In the genomic region with DNA sequence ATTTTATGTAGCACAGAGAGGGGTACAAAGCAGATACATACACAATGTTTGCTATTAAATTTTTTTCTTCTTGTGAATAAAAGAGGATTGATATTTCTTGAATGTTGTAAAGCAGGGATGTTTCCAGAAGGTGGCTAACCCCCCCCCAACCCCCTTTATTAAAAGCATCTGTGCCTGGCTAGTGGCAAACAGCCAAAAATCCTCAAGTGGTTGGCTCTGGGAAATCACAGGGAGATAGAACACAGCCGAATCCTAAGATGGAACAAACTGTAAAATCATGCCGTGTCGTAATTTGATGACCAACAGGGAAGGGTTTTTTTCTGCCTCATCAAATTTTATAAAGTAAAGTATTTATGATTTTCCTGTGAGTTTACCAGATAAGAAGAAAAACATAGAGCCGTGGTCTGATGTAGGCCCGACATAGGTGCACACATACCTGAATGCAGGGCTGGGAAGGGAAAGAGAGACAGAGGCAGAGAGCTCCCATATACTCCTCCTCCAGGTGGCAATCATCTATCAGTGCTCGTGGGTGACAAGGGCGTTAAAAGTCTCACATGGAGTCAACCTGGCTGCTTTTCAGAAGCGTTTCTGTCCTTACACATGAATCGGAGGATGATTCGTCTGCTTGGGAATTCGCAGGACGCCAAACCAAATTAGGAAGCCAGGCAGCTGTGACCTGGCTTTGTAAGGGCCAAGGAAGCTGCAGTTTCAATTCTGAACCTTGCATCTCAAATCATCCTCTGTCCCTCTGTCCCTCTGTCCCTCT, we compare ENCODE assay signal across 12 mouse cellular contexts.
DNase-seq lines count a peak whose midpoint lies in the region; ATAC-seq lines count a peak whose summit lies in the region.
"Had no signal": no experiment of that assay in that cellular context is flagged by ENCODE, and none has a peak within 500 bp of the region (broad histone marks: within the 10 kb centered on the region; RNA-seq: fewer than 3 reads in every experiment).

No protein-coding gene starts in this region.

- no peaks in the 10 kb centered on the region for H3K36me3 ChIP-seq in kidney, embryonic 15.5 days
- H3K36me3 ChIP-seq: liver, embryonic 12.5 days; midbrain, embryonic 13.5 days had no signal

- H3K9me3 ChIP-seq in kidney, embryonic 15.5 days (replicated peaks): no peaks in the 10 kb centered on the region
- H3K9me3 ChIP-seq: liver, embryonic 12.5 days; midbrain, embryonic 13.5 days had no signal

- no peak for ATAC-seq in granulocyte monocyte progenitor cell, adult 5-6 weeks (replicated peaks; ENCODE audit: poor library complexity, severe bottlenecking)
- ATAC-seq in kidney, embryonic 15.5 days (replicated peaks; ENCODE audit: low FRiP score): no peak
- ATAC-seq: liver, embryonic 12.5 days; midbrain, embryonic 13.5 days had no signal

- H3K4me2 ChIP-seq in kidney, embryonic 15.5 days: no peak overlapping the region
- H3K4me2 ChIP-seq: liver, embryonic 12.5 days; midbrain, embryonic 13.5 days had no signal

- H3K4me3 ChIP-seq in kidney, embryonic 15.5 days (replicated peaks): no peak overlapping the region
- H3K4me3 ChIP-seq: liver, embryonic 12.5 days; midbrain, embryonic 13.5 days had no signal

- intact Hi-C loops in heart, postnatal 14 days (cut with DNase I): loop anchor here (10.0 kb wide), 1 partner anchor 253 kb away; no protein-coding TSS in a partner anchor

- H3K9ac ChIP-seq in kidney, embryonic 15.5 days: no peak overlapping the region
- H3K9ac ChIP-seq: liver, embryonic 12.5 days; midbrain, embryonic 13.5 days had no signal

- 47% methylated on average over 12 of the region's 12 CpGs for WGBS in kidney, embryonic 15.5 days

- H3K4me1 ChIP-seq in kidney, embryonic 15.5 days: peaks cover 14% of the 10 kb centered on the region
- H3K4me1 ChIP-seq: liver, embryonic 12.5 days had no signal

- peak; percentile 23 for DNase-seq in urinary bladder, postnatal 14 days (ENCODE audit: low spot score)
- DNase-seq in urinary bladder, adult 2 months (ENCODE audit: low spot score): no peak
- peak; percentile 68 for DNase-seq in gastrocnemius, adult 18-20 months (ENCODE audit: low spot score)
- DNase-seq in heart, postnatal 14 days: peak; percentile 38 to 62
- DNase-seq in embryo, embryonic 10 days (ENCODE audit: low spot score): no peak
- DNase-seq: kidney, postnatal 10 days; right cerebral cortex, adult 18-20 months; thymus, postnatal 25 days had no signal

- no peaks in the 10 kb centered on the region for H3K27me3 ChIP-seq in kidney, embryonic 15.5 days
- H3K27me3 ChIP-seq: liver, embryonic 12.5 days; midbrain, embryonic 13.5 days had no signal

- no peak overlapping the region for H3K27ac ChIP-seq in kidney, embryonic 15.5 days
- H3K27ac ChIP-seq: liver, embryonic 12.5 days; midbrain, embryonic 13.5 days had no signal

Comparison
In these comparisons a context has a peak if more than half of its experiments do, and no peak if none do; other contexts are left out.
1. DNase-seq: peak in urinary bladder, postnatal 14 days (single experiment), gastrocnemius, adult 18-20 months (single experiment) and heart, postnatal 14 days (2 of 2); none in urinary bladder, adult 2 months (single experiment) and embryo, embryonic 10 days (single experiment).